Mouse (Mus musculus): ENCODE measurements at regions not wholly inside any gene's neighbourhood (a gene's known extent, or its start where the extent isn't known, plus 50 kb on each side); places are given as distances from the start of the nearest gene placed in this dataset.
"Not testable (repeated sequence)": the region's sequence is repeated elsewhere in the genome, so short reads cannot be mapped to it uniquely, and the experiment has no call there.

GRCm38 (mm10) chr10:48582006-48582405 is 1206.6 kb downstream of the Grik2 start:
- 33% methylated on average over 1 of the region's 1 CpGs for WGBS
- H3K27me3 ChIP-seq (ENCODE audit: insufficient read depth, low read length): no peaks in the 10 kb centered on the region
- ATAC-seq (ENCODE audit: low FRiP score): no peak
- no peak for TF ChIP-seq CTCF (IDR thresholded peaks at IDR 0.05)
- H3K4me3 ChIP-seq (ENCODE audit: low read depth, low read length): no peak overlapping the region
- peak; percentile 13 for DNase-seq (ENCODE audit: low spot score)
- no peaks in the 10 kb centered on the region for H3K4me1 ChIP-seq (ENCODE audit: insufficient read depth, low read length)
- H3K9me3 ChIP-seq (ENCODE audit: low read length): no peaks in the 10 kb centered on the region
- H3K9ac ChIP-seq (replicated peaks; ENCODE audit: low read length, poor library complexity, severe bottlenecking): no peak overlapping the region
- H3K4me2 ChIP-seq (ENCODE audit: low read depth, low read length, poor library complexity, severe bottlenecking): no peak overlapping the region
- no peak overlapping the region for H3K27ac ChIP-seq (ENCODE audit: low read depth, low read length)
- no peaks in the 10 kb centered on the region for H3K36me3 ChIP-seq (ENCODE audit: insufficient read depth, low read length)

- TF ChIP-seq CTCF (IDR thresholded peaks at IDR 0.05): no peak
- no peaks in the 10 kb centered on the region for H3K4me1 ChIP-seq (ENCODE audit: insufficient read depth, low read length)
- no peak overlapping the region for H3K9ac ChIP-seq (replicated peaks; ENCODE audit: low read length, poor library complexity, severe bottlenecking)
- H3K4me2 ChIP-seq (ENCODE audit: low read depth, low read length, poor library complexity, severe bottlenecking): no peak overlapping the region
- ATAC-seq (ENCODE audit: low FRiP score) (no peak), DNase-seq (ENCODE audit: low spot score) (no peak)
- no peaks in the 10 kb centered on the region for H3K36me3 ChIP-seq (ENCODE audit: insufficient read depth, low read length)
- no peaks in the 10 kb centered on the region for H3K9me3 ChIP-seq (ENCODE audit: low read length)
- H3K27me3 ChIP-seq (ENCODE audit: insufficient read depth, low read length): no peaks in the 10 kb centered on the region
- H3K4me3 ChIP-seq (ENCODE audit: low read depth, low read length): no peak overlapping the region
- H3K27ac ChIP-seq (ENCODE audit: low read depth, low read length): no peak overlapping the region
- WGBS: 97% methylated on average over 1 of the region's 1 CpGs
Measured at GRCm38 (mm10) chr10:48581081-48581480, 1207.5 kb downstream of the Grik2 start.

- DNase-seq (ENCODE audit: low spot score): no peak
- Histone ChIP-seq H3K4me3 (ENCODE audit: low read depth, low read length) (no peak overlapping the region), H3K4me1 (ENCODE audit: insufficient read depth, low read length) (no peaks in the 10 kb centered on the region), H3K4me2 (ENCODE audit: low read depth, low read length, poor library complexity, severe bottlenecking) (no peak overlapping the region), H3K36me3 (ENCODE audit: insufficient read depth, low read length) (no peaks in the 10 kb centered on the region), H3K9me3 (ENCODE audit: low read length) (no peaks in the 10 kb centered on the region), H3K27me3 (ENCODE audit: insufficient read depth, low read length) (no peaks in the 10 kb centered on the region), H3K27ac (ENCODE audit: low read depth, low read length) (no peak overlapping the region), H3K9ac (replicated peaks; ENCODE audit: low read length, poor library complexity, severe bottlenecking) (no peak overlapping the region)
- no peak for ATAC-seq (ENCODE audit: low FRiP score)
- no peak for TF ChIP-seq CTCF (IDR thresholded peaks at IDR 0.05)
- 80% methylated on average over 2 of the region's 2 CpGs for WGBS
Measured at GRCm38 (mm10) chr10:48572600-48572999, 1216.0 kb downstream of the Grik2 start.

- not testable (repeated sequence) for H3K4me3 ChIP-seq (ENCODE audit: low read depth, low read length); H3K9ac ChIP-seq (replicated peaks; ENCODE audit: low read length, poor library complexity, severe bottlenecking); DNase-seq (ENCODE audit: low spot score); H3K27me3 ChIP-seq (ENCODE audit: insufficient read depth, low read length); H3K36me3 ChIP-seq (ENCODE audit: insufficient read depth, low read length); H3K27ac ChIP-seq (ENCODE audit: low read depth, low read length); H3K9me3 ChIP-seq (ENCODE audit: low read length); H3K4me2 ChIP-seq (ENCODE audit: low read depth, low read length, poor library complexity, severe bottlenecking); H3K4me1 ChIP-seq (ENCODE audit: insufficient read depth, low read length); ATAC-seq (ENCODE audit: low FRiP score)
- 77% methylated on average over 2 of the region's 2 CpGs for WGBS
Measured at GRCm38 (mm10) chr10:48549791-48550190, 1238.8 kb downstream of the Grik2 start.

- no peak for DNase-seq (ENCODE audit: low spot score)
- no peak overlapping the region for H3K4me3 ChIP-seq (ENCODE audit: low read depth, low read length)
- H3K9ac ChIP-seq (replicated peaks; ENCODE audit: low read length, poor library complexity, severe bottlenecking): no peak overlapping the region
- no peak overlapping the region for H3K4me2 ChIP-seq (ENCODE audit: low read depth, low read length, poor library complexity, severe bottlenecking)
- H3K27me3 ChIP-seq (ENCODE audit: insufficient read depth, low read length): no peaks in the 10 kb centered on the region
- no peak overlapping the region for H3K27ac ChIP-seq (ENCODE audit: low read depth, low read length)
- no peaks in the 10 kb centered on the region for H3K36me3 ChIP-seq (ENCODE audit: insufficient read depth, low read length)
- WGBS: 100% methylated on average over 1 of the region's 1 CpGs
- no peak for ATAC-seq (ENCODE audit: low FRiP score)
- no peak for TF ChIP-seq CTCF (IDR thresholded peaks at IDR 0.05)
- H3K4me1 ChIP-seq (ENCODE audit: insufficient read depth, low read length): no peaks in the 10 kb centered on the region
- H3K9me3 ChIP-seq (ENCODE audit: low read length): no peaks in the 10 kb centered on the region
Measured at GRCm38 (mm10) chr10:48522258-48522657, 1266.3 kb downstream of the Grik2 start.

- Histone ChIP-seq H3K36me3 (ENCODE audit: insufficient read depth, low read length) (no peaks in the 10 kb centered on the region), H3K4me3 (ENCODE audit: low read depth, low read length) (no peak overlapping the region), H3K4me1 (ENCODE audit: insufficient read depth, low read length) (no peaks in the 10 kb centered on the region), H3K4me2 (ENCODE audit: low read depth, low read length, poor library complexity, severe bottlenecking) (no peak overlapping the region), H3K27me3 (ENCODE audit: insufficient read depth, low read length) (no peaks in the 10 kb centered on the region), H3K9me3 (ENCODE audit: low read length) (no peaks in the 10 kb centered on the region), H3K27ac (ENCODE audit: low read depth, low read length) (no peak overlapping the region), H3K9ac (replicated peaks; ENCODE audit: low read length, poor library complexity, severe bottlenecking) (no peak overlapping the region)
- no peak for TF ChIP-seq CTCF (IDR thresholded peaks at IDR 0.05)
- WGBS: 49% methylated on average over 1 of the region's 1 CpGs
- DNase-seq (ENCODE audit: low spot score) (peak; percentile 24), ATAC-seq (ENCODE audit: low FRiP score) (no peak)
Measured at GRCm38 (mm10) chr10:48472927-48473326, 1315.6 kb downstream of the Grik2 start.

All from midbrain, postnatal 0 days (tissue).